Mouse (Mus musculus): ENCODE results near the gene Gm38655. TPM values are rescaled to one million over a fixed set of nuclear protein-coding genes. Genes with fewer than 3 reads are reported as not detected.

Gm38655 gene
- not detected for polyA plus RNA-seq (2017; shearing (Covaris generic))

- no peak for ATAC-seq
These were observed at the start of gene Gm38655 for GRCm38 (mm10) chr17:25175411-25175810. Gm38655 (minus strand) TSS chr17:25175471.

GRCm38 (mm10) chr17:25224586-25225222 lies 49.4 kb upstream of the Gm38655 start:
- peak; percentile 79 for ATAC-seq

GRCm38 (mm10) chr17:25222951-25223601 lies 47.8 kb upstream of the Gm38655 start:
- peak; percentile 5 for ATAC-seq

GRCm38 (mm10) chr17:25222504-25222940 lies 47.3 kb upstream of the Gm38655 start:
- peak; percentile 60 for ATAC-seq

- ATAC-seq = peak; percentile 32
These were observed 46.7 kb upstream of the Gm38655 start for GRCm38 (mm10) chr17:25221821-25222503.

GRCm38 (mm10) chr17:25220746-25221145 lies 45.5 kb upstream of the Gm38655 start:
- ATAC-seq = no peak

GRCm38 (mm10) chr17:25219492-25220295 lies 44.4 kb upstream of the Gm38655 start:
- peak; percentile 32 for ATAC-seq

- no peak for ATAC-seq
These were observed 43.7 kb upstream of the Gm38655 start for GRCm38 (mm10) chr17:25218967-25219366.

- no peak for ATAC-seq
These were observed 40.2 kb upstream of the Gm38655 start for GRCm38 (mm10) chr17:25215431-25215830.

- no peak for ATAC-seq
These were observed 36.4 kb upstream of the Gm38655 start for GRCm38 (mm10) chr17:25211705-25212104.

- ATAC-seq = no peak
These were observed 35.6 kb upstream of the Gm38655 start for GRCm38 (mm10) chr17:25210680-25211466.

GRCm38 (mm10) chr17:25210006-25210405 lies 34.7 kb upstream of the Gm38655 start:
- ATAC-seq = no peak

GRCm38 (mm10) chr17:25202401-25202800 lies 27.1 kb upstream of the Gm38655 start:
- ATAC-seq = no peak

- ATAC-seq = no peak
These were observed 13.8 kb upstream of the Gm38655 start for GRCm38 (mm10) chr17:25189091-25189490.

- peak; percentile 8 for ATAC-seq
These were observed 13.1 kb upstream of the Gm38655 start, which contains the start of gene Unkl for GRCm38 (mm10) chr17:25188150-25189031. Unkl (plus strand) TSS chr17:25188397.

- no peak for ATAC-seq
These were observed 12.5 kb upstream of the Gm38655 start for GRCm38 (mm10) chr17:25187784-25188149.

- no peak for ATAC-seq
These were observed 9.7 kb upstream of the Gm38655 start for GRCm38 (mm10) chr17:25184961-25185360.

- ATAC-seq = peak; percentile 92
These were observed 8.9 kb upstream of the Gm38655 start, which contains the start of gene BC003965 for GRCm38 (mm10) chr17:25184129-25184691. BC003965 (plus strand) TSS chr17:25184554.

GRCm38 (mm10) chr17:25183232-25183631 lies 8.0 kb upstream of the Gm38655 start:
- no peak for ATAC-seq

GRCm38 (mm10) chr17:25172558-25172957 lies 2.7 kb downstream of the Gm38655 start:
- ATAC-seq = no peak
